Mouse (Mus musculus) limb, embryonic 14.5 days (tissue): ENCODE results near the gene Atrnl1. TPM values are rescaled to one million over a fixed set of nuclear protein-coding genes. Genes with fewer than 3 reads are reported as not detected.
A peak's percentile ranks its signal among the peaks of the same experiment; 100 is the strongest.

ENCODE experiments used
- ATAC-seq: fragments of 200-750 bp; cut with Nextera tagmentation; 2 replicates; pipeline ENCODE4 v1.8.0; 2017; ENCODE audit warnings: low read depth, moderate number of reproducible peaks, moderate TSS enrichment; ENCODE audit not compliant: low FRiP score
- DNase-seq: peaks from one replicate; pipeline ENCODE4 v3.0.0-alpha.2; 2015; ENCODE audit warnings: low spot score
- H3K27ac ChIP-seq: fragments of 300-500 bp; sonication (generic); replicated peaks from 2 replicates; pipeline ENCODE4 v1.5.1; 2014; ENCODE audit warnings: low read depth, mild to moderate bottlenecking, low read length, moderate library complexity, mixed read lengths
- H3K27me3 ChIP-seq: fragments of 300-500 bp; sonication (generic); 2 replicates; pipeline ENCODE4 v1.6.1; 2014; ENCODE audit warnings: low read length, mixed read lengths; ENCODE audit not compliant: control insufficient read depth, insufficient read depth
- H3K36me3 ChIP-seq: fragments of 300-500 bp; sonication (generic); 2 replicates; pipeline ENCODE4 v1.6.1; 2014; ENCODE audit warnings: mild to moderate bottlenecking, low read length, moderate library complexity, mixed read lengths; ENCODE audit not compliant: control insufficient read depth, insufficient read depth
- H3K4me1 ChIP-seq: fragments of 300-500 bp; sonication (generic); 2 replicates; pipeline ENCODE4 v1.6.1; 2014; ENCODE audit warnings: antibody characterized with exemption, low read length, mixed read lengths; ENCODE audit not compliant: control insufficient read depth, insufficient read depth
- H3K4me2 ChIP-seq: fragments of 300-500 bp; sonication (generic); replicated peaks from 2 replicates; pipeline ENCODE4 v1.6.1; 2014; ENCODE audit warnings: low read depth, mild to moderate bottlenecking, low read length, moderate library complexity; ENCODE audit not compliant: severe bottlenecking
- H3K4me3 ChIP-seq: fragments of 300-500 bp; sonication (generic); replicated peaks from 2 replicates; pipeline ENCODE4 v1.5.1; 2014; ENCODE audit warnings: low read length
- H3K9ac ChIP-seq: fragments of 300-500 bp; sonication (generic); 2 replicates; pipeline ENCODE4 v1.6.1; 2014; ENCODE audit warnings: mild to moderate bottlenecking, low read depth, low read length, moderate library complexity; ENCODE audit not compliant: severe bottlenecking
- H3K9me3 ChIP-seq: fragments of 300-500 bp; sonication (generic); 2 replicates; pipeline ENCODE4 v1.6.1; 2016; ENCODE audit warnings: low read length; ENCODE audit not compliant: control insufficient read depth
- POLR2A ChIP-seq: fragments of 200-500 bp; IDR thresholded peaks from 2 replicates; pipeline ENCODE4 v1.8.0; 2012; ENCODE audit warnings: inconsistent platforms, mild to moderate bottlenecking, moderate library complexity, borderline replicate concordance; ENCODE audit not compliant: insufficient read depth, insufficient read length; ENCODE audit errors: extremely low read depth
- WGBS: fragments of 180-500 bp; shearing (Covaris S2); extraction: QIAGEN DNeasy Blood & Tissue Kit; methylation state at CpG from one replicate; pipeline ENCODE4 v1.1.7; 2014; 5-methylcytosine and 5-hydroxymethylcytosine counted together
- polyA plus RNA-seq, 2 experiments: library from polyadenylated mRNA; depleted of rRNA in 1 of 2; stranded (reverse) in 1 of 2; unstranded in 1 of 2; fragments of >200 nt; fragmentation: Nextera tagmentation in 1 of 2; extraction: Ambion mirVana in 1 of 2; gene quantifications; 2 replicates each; pipeline versions ENCODE4 v1.2.1 to v1.2.3; 2012 to 2014

Atrnl1 gene
- polyA plus RNA-seq, 2 experiments, result 7.7 to 19.9 TPM

DNA sequence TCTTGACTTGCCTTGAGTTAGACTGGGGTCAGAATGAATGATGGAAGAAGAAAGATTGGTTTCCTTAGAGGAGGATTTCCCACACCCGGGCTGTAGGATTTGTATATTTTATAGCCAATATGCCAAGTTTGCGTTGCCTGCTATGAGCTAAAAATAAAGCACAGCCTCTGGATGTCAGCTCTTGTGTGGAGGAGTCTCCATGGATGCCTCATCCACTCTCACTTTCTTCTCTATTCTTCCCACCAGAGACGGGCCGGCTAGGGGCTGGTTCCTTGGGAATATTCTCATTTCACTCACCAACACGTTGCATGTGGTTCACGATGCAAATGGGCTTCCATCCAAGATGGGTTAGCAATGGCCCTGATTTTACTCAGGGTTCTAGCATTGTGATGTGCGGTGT, 540.4 kb downstream of the Atrnl1 start:
- TF ChIP-seq POLR2A, result no peak
- Histone ChIP-seq H3K4me1 (no peaks in the 10 kb centered on the region), H3K9ac (no peak overlapping the region), H3K36me3 (no peaks in the 10 kb centered on the region), H3K4me3 (no peak overlapping the region), H3K9me3 (no peaks in the 10 kb centered on the region), H3K27ac (no peak overlapping the region), H3K4me2 (no peak overlapping the region), H3K27me3 (no peaks in the 10 kb centered on the region)
- 86% methylated on average over 7 of the region's 7 CpGs for WGBS
- DNase-seq (no peak), ATAC-seq (no peak)

DNA sequence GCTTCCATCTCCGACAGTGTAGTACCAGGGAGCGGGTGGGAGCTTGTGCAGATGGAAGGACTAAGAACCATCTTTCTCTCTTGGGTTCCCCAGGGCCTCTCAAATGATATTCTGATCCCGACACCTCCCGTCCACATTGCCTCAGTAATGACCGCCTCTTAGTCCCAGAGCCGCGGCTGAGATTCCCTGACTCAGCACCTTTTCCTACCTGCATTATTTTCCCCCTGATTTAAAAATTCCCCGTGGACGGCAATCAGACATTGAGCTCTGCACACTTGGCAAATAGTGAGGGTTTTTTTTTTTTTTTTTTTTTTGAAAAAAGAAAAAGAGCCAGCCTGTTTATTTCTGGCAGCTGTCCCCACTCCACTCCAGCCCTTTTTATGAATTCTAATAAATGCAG, 550.7 kb downstream of the Atrnl1 start:
- Histone ChIP-seq H3K4me3 (no peak overlapping the region), H3K27me3 (no peaks in the 10 kb centered on the region), H3K9me3 (no peaks in the 10 kb centered on the region), H3K4me2 (no peak overlapping the region), H3K9ac (no peak overlapping the region), H3K27ac (no peak overlapping the region), H3K4me1 (peaks cover 5% of the 10 kb centered on the region; the same call in 1 of the 2 replicates), H3K36me3 (no peaks in the 10 kb centered on the region)
- ATAC-seq, result no peak
- TF ChIP-seq POLR2A, result no peak
- 72% methylated on average over 9 of the region's 9 CpGs for WGBS
- no peak for DNase-seq

DNA sequence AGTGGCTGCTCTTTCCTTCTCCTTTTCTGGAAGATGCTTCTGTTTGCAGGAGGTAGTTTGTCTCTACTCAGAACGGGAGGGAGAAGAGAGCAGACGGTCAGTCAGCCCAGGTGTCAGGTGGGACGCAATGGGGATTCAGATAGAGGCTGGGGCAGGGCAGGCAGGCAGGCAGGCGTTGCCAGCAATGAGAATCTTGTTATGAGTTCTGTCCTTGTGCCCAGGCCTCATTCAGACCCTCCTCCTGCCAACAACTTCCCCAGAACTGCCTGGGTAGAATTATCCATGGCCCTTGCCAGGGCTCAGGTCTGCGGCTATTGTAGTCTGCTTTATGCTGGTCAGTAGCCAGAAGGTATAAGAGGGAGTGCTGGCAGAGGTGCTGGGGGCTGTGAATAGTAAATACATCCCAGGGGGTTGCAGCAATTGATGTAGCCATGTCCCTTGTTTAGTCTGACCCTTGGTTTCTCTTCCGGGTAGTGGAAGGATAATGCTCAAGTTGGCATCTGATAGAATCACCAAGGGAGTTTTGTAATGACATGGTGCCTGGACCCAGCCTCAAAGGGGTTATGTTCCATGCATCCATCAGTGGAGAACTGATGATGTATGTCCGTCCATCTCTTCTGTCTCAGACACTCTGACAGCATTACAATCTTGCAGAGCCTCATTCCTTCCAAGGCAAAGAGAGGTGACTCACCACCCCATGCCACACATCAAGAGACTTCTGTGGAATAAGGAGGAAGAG, 554.2 kb downstream of the Atrnl1 start:
- no peak overlapping the region for H3K9ac ChIP-seq
- H3K9me3 ChIP-seq, result no peaks in the 10 kb centered on the region
- DNase-seq (no peak), ATAC-seq (no peak)
- no peak overlapping the region for H3K4me3 ChIP-seq
- WGBS, result 76% methylated on average over 7 of the region's 7 CpGs
- no peaks in the 10 kb centered on the region for H3K36me3 ChIP-seq
- H3K4me2 ChIP-seq, result no peak overlapping the region
- no peaks in the 10 kb centered on the region for H3K27me3 ChIP-seq
- no peak for TF ChIP-seq POLR2A
- H3K4me1 ChIP-seq, result peaks cover 9% of the 10 kb centered on the region; the same call in 1 of the 2 replicates
- H3K27ac ChIP-seq, result no peak overlapping the region; the same call in 1 of the 2 replicates

DNA sequence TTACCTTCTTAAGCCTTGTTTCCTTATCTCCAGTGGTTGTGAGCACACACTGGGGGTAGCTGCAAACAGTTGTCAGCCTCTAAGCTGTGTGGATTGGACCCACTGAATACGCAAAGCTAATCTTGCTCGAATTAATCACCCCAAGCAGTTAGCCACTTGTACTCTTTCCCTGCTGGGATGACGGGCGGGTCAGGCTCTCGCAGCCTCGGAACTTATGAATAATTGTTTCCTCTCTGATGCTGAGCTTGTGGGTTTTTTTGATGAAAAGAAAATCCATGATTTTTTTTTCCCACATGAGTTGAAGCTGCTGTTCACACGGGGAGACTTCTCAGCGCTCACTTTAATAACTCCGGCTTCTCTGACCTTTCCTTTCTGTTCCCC, 554.8 kb downstream of the Atrnl1 start:
- Histone ChIP-seq H3K36me3 (no peaks in the 10 kb centered on the region), H3K9ac (no peak overlapping the region), H3K4me3 (no peak overlapping the region), H3K4me2 (no peak overlapping the region), H3K9me3 (no peaks in the 10 kb centered on the region), H3K27ac (no peak overlapping the region; the same call in 1 of the 2 replicates), H3K4me1 (peaks cover 9% of the 10 kb centered on the region; the same call in 1 of the 2 replicates), H3K27me3 (no peaks in the 10 kb centered on the region)
- WGBS, result 45% methylated on average over 9 of the region's 9 CpGs
- DNase-seq, result no peak
- no peak for ATAC-seq
- TF ChIP-seq POLR2A, result no peak

DNA sequence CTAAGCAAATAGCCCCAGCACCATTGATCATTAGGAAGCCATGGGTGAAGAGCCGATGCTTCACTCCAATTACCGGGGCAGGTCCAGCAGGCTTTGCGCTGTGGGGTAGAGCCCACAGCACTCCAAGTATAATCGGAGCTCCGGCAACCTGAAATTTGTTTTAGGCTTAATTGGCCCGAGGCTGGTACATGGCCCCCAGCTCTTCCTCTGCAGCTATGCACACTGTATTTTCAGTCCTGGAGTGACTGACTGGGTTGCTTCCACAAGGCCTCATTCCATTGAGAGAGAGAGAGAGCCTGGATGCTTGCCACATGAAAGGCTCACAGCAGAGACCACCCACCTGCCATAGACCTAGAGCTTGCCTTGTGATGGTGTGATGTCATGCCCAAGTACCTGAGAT, 555.3 kb downstream of the Atrnl1 start:
- Histone ChIP-seq H3K4me2 (no peak overlapping the region), H3K9me3 (no peaks in the 10 kb centered on the region), H3K27me3 (no peaks in the 10 kb centered on the region), H3K27ac (no peak overlapping the region), H3K36me3 (no peaks in the 10 kb centered on the region), H3K9ac (no peak overlapping the region), H3K4me3 (no peak overlapping the region), H3K4me1 (peaks cover 9% of the 10 kb centered on the region; the same call in 1 of the 2 replicates)
- TF ChIP-seq POLR2A, result no peak
- DNase-seq, result peak; percentile 31
- no peak for ATAC-seq
- 47% methylated on average over 6 of the region's 6 CpGs for WGBS
